ENCODE assay signal across 15 mouse cellular contexts in genomic region chr12:81110006-81110405, GRCm38 (mm10).
"Had no signal": no experiment of that assay in that cellular context is flagged by ENCODE, and none has a peak within 500 bp of the region (broad histone marks: within the 10 kb centered on the region; RNA-seq: fewer than 3 reads in every experiment).

No protein-coding gene starts in this region.

- ATAC-seq: midbrain, embryonic 15.5 days had no signal

- H3K27me3 ChIP-seq: limb, embryonic 13.5 days; midbrain, embryonic 15.5 days; neural tube, embryonic 13.5 days; stomach, embryonic 15.5 days had no signal

- H3K9me3 ChIP-seq: limb, embryonic 13.5 days; midbrain, embryonic 10.5 days; midbrain, embryonic 15.5 days; neural tube, embryonic 13.5 days; stomach, embryonic 15.5 days had no signal

- H3K4me2 ChIP-seq: limb, embryonic 13.5 days; midbrain, embryonic 15.5 days; neural tube, embryonic 13.5 days; stomach, embryonic 15.5 days had no signal

- H3K9ac ChIP-seq: limb, embryonic 13.5 days; liver, embryonic 14.5 days; midbrain, embryonic 15.5 days; neural tube, embryonic 13.5 days; stomach, embryonic 15.5 days had no signal

- H3K36me3 ChIP-seq: limb, embryonic 13.5 days; midbrain, embryonic 15.5 days; neural tube, embryonic 13.5 days; stomach, embryonic 15.5 days had no signal

- DNase-seq: kidney, adult 9 months; kidney, postnatal 36 days; layer of hippocampus, adult 9-11 months; layer of hippocampus, postnatal 36 days; lung, adult 18-20 months; right cerebral cortex, postnatal 14 days; thymus, adult 2 months; thymus, postnatal 25 days had no signal

- H3K4me1 ChIP-seq: stomach, embryonic 15.5 days had no signal

- H3K27ac ChIP-seq: kidney, postnatal 0 days; limb, embryonic 13.5 days; liver, embryonic 14.5 days; midbrain, embryonic 15.5 days; neural tube, embryonic 13.5 days; stomach, embryonic 15.5 days had no signal

- H3K4me3 ChIP-seq: limb, embryonic 13.5 days; midbrain, embryonic 10.5 days; midbrain, embryonic 15.5 days; neural tube, embryonic 13.5 days; stomach, embryonic 15.5 days had no signal
